14 mouse cellular contexts compared by ENCODE assay signal in the genomic region with DNA sequence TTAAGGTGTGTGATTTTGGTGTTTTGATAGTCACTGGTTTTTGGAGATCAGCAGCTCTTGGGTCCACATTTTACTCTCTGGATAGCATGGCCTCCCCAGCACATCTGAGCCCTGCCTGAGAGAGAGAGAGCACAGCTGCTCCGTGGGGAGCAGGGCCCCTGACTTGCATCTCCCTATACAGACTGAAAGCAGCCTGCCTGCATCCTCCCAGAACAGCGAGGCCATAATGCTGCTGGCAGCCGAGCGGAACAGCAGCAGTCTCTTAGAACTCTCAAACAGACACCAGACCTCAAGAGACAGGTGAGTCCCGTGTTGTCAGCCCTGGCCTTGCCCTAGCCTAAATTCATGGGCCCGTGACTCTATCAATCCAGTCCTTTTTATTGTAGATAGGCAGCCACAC. TPM values are rescaled to one million over a fixed set of nuclear protein-coding genes. Genes with fewer than 3 reads are reported as not detected.
"Had no signal": no experiment of that assay in that cellular context is flagged by ENCODE, and none has a peak within 500 bp of the region (broad histone marks: within the 10 kb centered on the region; RNA-seq: fewer than 3 reads in every experiment).

No protein-coding gene starts in this region.

- H3K9ac ChIP-seq: hindbrain, embryonic 13.5 days; limb, embryonic 13.5 days; liver, embryonic 12.5 days; lung, embryonic 14.5 days; midbrain, embryonic 12.5 days; stomach, embryonic 15.5 days had no signal

- H3K4me1 ChIP-seq: limb, embryonic 13.5 days; liver, embryonic 12.5 days; midbrain, embryonic 12.5 days; stomach, embryonic 15.5 days had no signal

- H3K4me2 ChIP-seq: hindbrain, embryonic 13.5 days; limb, embryonic 13.5 days; liver, embryonic 12.5 days; lung, embryonic 14.5 days; midbrain, embryonic 12.5 days; stomach, embryonic 15.5 days had no signal

- H3K27me3 ChIP-seq: liver, embryonic 12.5 days; midbrain, embryonic 12.5 days; stomach, embryonic 15.5 days had no signal

- H3K27ac ChIP-seq: hindbrain, embryonic 13.5 days; hindbrain, postnatal 0 days; limb, embryonic 13.5 days; liver, embryonic 12.5 days; midbrain, embryonic 12.5 days; stomach, embryonic 15.5 days had no signal

- H3K4me3 ChIP-seq: hindbrain, embryonic 13.5 days; limb, embryonic 13.5 days; liver, embryonic 12.5 days; midbrain, embryonic 12.5 days; stomach, embryonic 15.5 days had no signal

- DNase-seq: kidney, adult 8-10 months; lung, embryonic 14.5 days; lung, postnatal 10 days; lung, postnatal 4 days; right cerebral cortex, postnatal 14 days had no signal

- H3K9me3 ChIP-seq: hindbrain, embryonic 13.5 days; limb, embryonic 13.5 days; liver, embryonic 12.5 days; midbrain, embryonic 12.5 days; stomach, embryonic 15.5 days had no signal

- H3K36me3 ChIP-seq: hindbrain, embryonic 13.5 days; limb, embryonic 13.5 days; liver, embryonic 12.5 days; midbrain, embryonic 12.5 days; stomach, embryonic 15.5 days had no signal

- ATAC-seq: hindbrain, postnatal 0 days; liver, embryonic 12.5 days had no signal

RNA-seq across cellular contexts. Expression of a gene that starts 31.5 kb away (rescaled TPM):
- polyA plus RNA-seq: hindbrain, embryonic 13.5 days; hindbrain, postnatal 0 days; large intestine, adult 2 months; liver, embryonic 12.5 days; liver, embryonic 16.5 days; lung, embryonic 14.5 days; midbrain, embryonic 12.5 days; spleen, adult 2 months had no signal
